Mouse (Mus musculus): ENCODE measurements at regions not wholly inside any gene's neighbourhood (a gene's known extent, or its start where the extent isn't known, plus 50 kb on each side); places are given as distances from the start of the nearest gene placed in this dataset.

DNA sequence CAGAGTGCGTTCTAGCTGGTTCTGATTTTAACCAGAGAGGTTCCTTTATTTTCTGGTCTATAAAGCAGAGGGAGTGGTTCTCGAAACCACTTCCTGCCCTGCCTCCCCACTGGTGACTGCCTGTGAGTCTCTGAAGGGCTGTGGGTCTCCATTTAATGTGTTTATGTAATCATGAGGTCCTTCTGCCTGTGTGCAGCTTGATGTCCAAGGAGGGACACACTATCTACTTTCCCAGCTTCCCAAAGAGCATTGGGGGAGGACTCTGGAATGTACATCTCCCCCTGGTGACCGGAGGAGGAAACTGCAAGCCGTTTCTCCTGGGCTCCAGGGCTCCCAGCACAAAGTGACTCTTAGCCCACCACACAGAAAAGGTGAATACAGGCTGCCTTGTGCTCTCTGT is 90.8 kb downstream of the Lbh start:
- DNase-seq (ENCODE audit: low read depth in 3 of 3, low spot score in 3 of 3) (no peak), ATAC-seq (ENCODE audit: insufficient read depth) (no peak)
- TF ChIP-seq EP300 (IDR thresholded peaks at IDR 0.05; ENCODE audit: low read depth) (no peak), CTCF (IDR thresholded peaks at IDR 0.05; ENCODE audit: low read depth) (peak; percentile 82)
- no peak overlapping the region for H3K9ac ChIP-seq (replicated peaks)
- H3K4me2 ChIP-seq (ENCODE audit: low read depth): no peak overlapping the region
- no peaks in the 10 kb centered on the region; a peak in 1 of 4 replicates for H3K4me1 ChIP-seq (replicated peaks; ENCODE audit: control insufficient read depth in 2 of 2, insufficient read depth in 2 of 2, low read length in 1 of 2)
- no peaks in the 10 kb centered on the region for H3K9me3 ChIP-seq (ENCODE audit: control insufficient read depth, low read length)
- no peak overlapping the region for H3K27ac ChIP-seq
- H3K36me3 ChIP-seq (replicated peaks; ENCODE audit: control insufficient read depth, insufficient read depth, low read depth): no peaks in the 10 kb centered on the region
- no peaks in the 10 kb centered on the region for H3K27me3 ChIP-seq (ENCODE audit: control insufficient read depth, insufficient read depth, low read length)
- 17% methylated on average over 4 of the region's 4 CpGs for WGBS (ENCODE audit: insufficient replicate concordance)
- H3K4me3 ChIP-seq (ENCODE audit: insufficient read depth in 1 of 2, low read depth in 2 of 2, low read length in 2 of 2): no peak overlapping the region

DNA sequence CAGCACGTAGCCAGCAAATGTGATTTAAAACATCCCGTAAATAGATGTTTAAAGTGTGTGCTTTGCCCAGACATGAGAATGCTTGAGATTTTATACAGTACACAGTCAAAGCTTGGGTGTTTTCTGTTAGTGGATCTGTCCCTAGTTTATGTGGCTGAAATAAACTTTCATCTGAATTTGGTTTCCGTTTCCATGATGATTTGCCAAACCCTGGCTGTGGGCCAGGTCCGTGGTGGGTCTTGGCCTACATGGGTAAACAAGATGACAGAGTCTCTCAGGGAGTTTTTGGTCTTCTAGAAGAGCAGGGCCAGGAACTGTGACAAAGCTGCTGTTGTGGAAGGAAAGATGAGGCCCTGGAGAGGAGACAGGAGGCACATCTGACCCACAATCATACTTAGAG is 91.9 kb downstream of the Lbh start:
- no peak for DNase-seq (ENCODE audit: low read depth in 3 of 3, low spot score in 3 of 3)

DNA sequence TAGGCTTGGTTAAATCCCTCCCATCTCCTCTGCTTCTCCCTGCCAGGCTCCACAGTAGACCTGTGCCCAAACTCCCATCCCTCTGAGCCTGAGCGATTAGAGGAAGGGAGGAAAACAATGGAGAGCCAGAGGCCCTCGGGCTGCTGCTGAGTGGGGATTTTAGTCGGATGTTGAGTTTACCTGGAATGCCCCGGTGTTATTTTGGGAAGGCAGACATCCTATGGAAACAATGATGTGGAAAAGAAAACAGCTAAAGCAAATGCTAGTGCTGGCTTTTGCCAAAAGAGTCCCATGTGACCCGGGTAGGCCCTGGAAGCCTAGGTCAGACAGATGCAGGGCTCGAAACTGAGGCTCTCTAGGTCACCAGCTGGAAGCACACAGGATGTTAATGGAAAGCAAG is 94.3 kb downstream of the Lbh start:
- DNase-seq (ENCODE audit: low read depth in 3 of 3, low spot score in 3 of 3): no peak
- Histone ChIP-seq H3K4me2 (ENCODE audit: low read depth) (no peak overlapping the region), H3K36me3 (replicated peaks; ENCODE audit: control insufficient read depth, insufficient read depth, low read depth) (no peaks in the 10 kb centered on the region), H3K9ac (replicated peaks) (no peak overlapping the region), H3K4me3 (ENCODE audit: insufficient read depth in 1 of 2, low read depth in 2 of 2, low read length in 2 of 2) (no peak overlapping the region), H3K9me3 (ENCODE audit: control insufficient read depth, low read length) (no peaks in the 10 kb centered on the region), H3K27ac (no peak overlapping the region), H3K4me1 (replicated peaks; ENCODE audit: control insufficient read depth in 2 of 2, insufficient read depth in 2 of 2, low read length in 1 of 2) (no peaks in the 10 kb centered on the region; a peak in 1 of 4 replicates), H3K27me3 (ENCODE audit: control insufficient read depth, insufficient read depth, low read length) (no peaks in the 10 kb centered on the region)
- 47% methylated on average over 6 of the region's 6 CpGs for WGBS (ENCODE audit: insufficient replicate concordance)
- no peak for ATAC-seq (ENCODE audit: insufficient read depth)
- TF ChIP-seq EP300 (IDR thresholded peaks at IDR 0.05; ENCODE audit: low read depth): no peak

More for the DNA sequence above, 91.9 kb downstream of the Lbh start:
- H3K27me3 ChIP-seq (ENCODE audit: control insufficient read depth, insufficient read depth, low read length): no peaks in the 10 kb centered on the region
- H3K9ac ChIP-seq (replicated peaks): no peak overlapping the region
- no peaks in the 10 kb centered on the region for H3K36me3 ChIP-seq (replicated peaks; ENCODE audit: control insufficient read depth, insufficient read depth, low read depth)
- no peaks in the 10 kb centered on the region; a peak in 1 of 4 replicates for H3K4me1 ChIP-seq (replicated peaks; ENCODE audit: control insufficient read depth in 2 of 2, insufficient read depth in 2 of 2, low read length in 1 of 2)
- no peak overlapping the region for H3K27ac ChIP-seq
- H3K4me3 ChIP-seq (ENCODE audit: insufficient read depth in 1 of 2, low read depth in 2 of 2, low read length in 2 of 2): no peak overlapping the region
- H3K9me3 ChIP-seq (ENCODE audit: control insufficient read depth, low read length): no peaks in the 10 kb centered on the region
- H3K4me2 ChIP-seq (ENCODE audit: low read depth): no peak overlapping the region
- ATAC-seq (ENCODE audit: insufficient read depth): no peak
- TF ChIP-seq CTCF (IDR thresholded peaks at IDR 0.05; ENCODE audit: low read depth) (no peak), EP300 (IDR thresholded peaks at IDR 0.05; ENCODE audit: low read depth) (no peak)
- 70% methylated on average over 4 of the region's 4 CpGs for WGBS (ENCODE audit: insufficient replicate concordance)

DNA sequence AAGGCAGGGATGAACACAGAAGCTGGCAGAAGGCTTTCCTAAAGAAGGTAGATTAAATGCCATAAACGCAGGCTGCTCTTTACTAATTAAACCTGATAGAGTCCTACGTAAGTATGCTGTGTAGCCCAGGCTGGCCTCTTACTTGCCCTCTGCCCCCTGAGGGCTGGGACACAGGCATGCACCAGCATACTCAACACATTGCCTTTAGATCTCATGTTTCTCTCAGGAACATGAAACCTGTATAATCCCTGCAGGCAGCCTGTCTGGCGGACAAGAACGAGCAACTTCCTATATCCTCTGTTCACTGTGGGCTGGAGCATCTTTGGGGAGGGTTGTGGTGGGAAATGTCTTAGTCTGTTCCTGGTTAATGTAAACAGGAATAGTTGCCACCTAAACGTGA is 94.8 kb upstream of the Lclat1 start:
- H3K4me3 ChIP-seq (ENCODE audit: insufficient read depth in 1 of 2, low read depth in 2 of 2, low read length in 2 of 2): no peak overlapping the region
- no peaks in the 10 kb centered on the region for H3K9me3 ChIP-seq (ENCODE audit: control insufficient read depth, low read length)
- no peaks in the 10 kb centered on the region for H3K36me3 ChIP-seq (replicated peaks; ENCODE audit: control insufficient read depth, insufficient read depth, low read depth)
- WGBS (ENCODE audit: insufficient replicate concordance): 52% methylated on average over 5 of the region's 5 CpGs
- no peak for TF ChIP-seq CTCF (IDR thresholded peaks at IDR 0.05; ENCODE audit: low read depth)
- no peak for TF ChIP-seq EP300 (IDR thresholded peaks at IDR 0.05; ENCODE audit: low read depth)
- no peak overlapping the region for H3K4me2 ChIP-seq (ENCODE audit: low read depth)
- DNase-seq (ENCODE audit: low read depth in 3 of 3, low spot score in 3 of 3) (no peak), ATAC-seq (ENCODE audit: insufficient read depth) (no peak)
- H3K27me3 ChIP-seq (ENCODE audit: control insufficient read depth, insufficient read depth, low read length): no peaks in the 10 kb centered on the region
- H3K27ac ChIP-seq: no peak overlapping the region
- no peak overlapping the region for H3K9ac ChIP-seq (replicated peaks)
- no peaks in the 10 kb centered on the region; a peak in 1 of 4 replicates for H3K4me1 ChIP-seq (replicated peaks; ENCODE audit: control insufficient read depth in 2 of 2, insufficient read depth in 2 of 2, low read length in 1 of 2)

DNA sequence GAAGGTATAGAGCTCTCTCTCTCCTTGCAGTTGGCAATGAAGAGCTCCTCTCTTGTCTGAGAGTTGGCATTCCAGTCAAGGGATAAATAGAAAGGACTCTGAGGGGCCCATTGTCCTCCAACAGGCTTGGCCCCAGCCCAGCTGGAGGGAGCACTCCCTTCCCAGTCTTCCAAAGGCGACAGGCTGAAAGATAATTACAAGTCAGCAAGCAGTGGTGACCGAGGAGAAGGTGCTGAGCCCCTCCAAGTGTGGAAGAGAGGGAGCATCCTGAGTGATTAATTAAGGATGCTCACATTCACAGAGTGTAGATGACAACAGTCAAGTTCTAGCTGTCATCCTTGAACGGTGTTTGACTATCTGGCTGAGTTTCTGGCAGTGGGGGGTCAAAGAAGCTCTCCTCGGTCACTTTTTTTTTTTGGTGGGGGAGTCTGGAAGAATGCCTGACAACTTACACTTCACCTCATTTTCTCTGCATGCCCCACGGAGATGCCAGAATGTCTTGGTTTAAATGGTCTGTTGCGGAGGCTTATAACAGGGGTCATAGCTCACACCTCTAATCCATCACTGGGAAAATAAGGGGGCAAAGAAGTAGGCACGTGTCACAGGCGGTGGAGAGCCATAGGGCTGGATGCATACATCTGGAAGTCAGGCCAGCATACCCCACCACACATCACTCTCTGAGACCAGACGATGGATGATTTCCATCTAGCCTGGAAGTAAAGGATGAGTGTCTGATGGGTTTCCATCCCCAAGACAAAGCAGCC is 93.5 kb upstream of the Lclat1 start:
- no peak for TF ChIP-seq CTCF (IDR thresholded peaks at IDR 0.05; ENCODE audit: low read depth)
- no peak for TF ChIP-seq EP300 (IDR thresholded peaks at IDR 0.05; ENCODE audit: low read depth)
- Histone ChIP-seq H3K36me3 (replicated peaks; ENCODE audit: control insufficient read depth, insufficient read depth, low read depth) (no peaks in the 10 kb centered on the region), H3K27me3 (ENCODE audit: control insufficient read depth, insufficient read depth, low read length) (no peaks in the 10 kb centered on the region), H3K4me2 (ENCODE audit: low read depth) (no peak overlapping the region), H3K4me1 (replicated peaks; ENCODE audit: control insufficient read depth in 2 of 2, insufficient read depth in 2 of 2, low read length in 1 of 2) (no peaks in the 10 kb centered on the region; a peak in 1 of 4 replicates), H3K9ac (replicated peaks) (no peak overlapping the region), H3K4me3 (ENCODE audit: insufficient read depth in 1 of 2, low read depth in 2 of 2, low read length in 2 of 2) (no peak overlapping the region), H3K9me3 (ENCODE audit: control insufficient read depth, low read length) (no peaks in the 10 kb centered on the region), H3K27ac (no peak overlapping the region)
- ATAC-seq (ENCODE audit: insufficient read depth) (no peak), DNase-seq (ENCODE audit: low read depth in 3 of 3, low spot score in 3 of 3) (no peak)
- 58% methylated on average over 9 of the region's 9 CpGs for WGBS (ENCODE audit: insufficient replicate concordance)
